Mouse (Mus musculus): ENCODE results near the gene Fcrl6.

Gene Fcrl6

GRCm38 (mm10) chr1:172549314-172549713 lies 53.0 kb downstream of the Fcrl6 start:
- intact Hi-C loops (cut with DNase I): no loop called here

GRCm38 (mm10) chr1:172548501-172548900 lies 53.9 kb downstream of the Fcrl6 start:
- intact Hi-C loops (cut with DNase I): no loop called here

Data from adrenal gland (tissue).